Mouse (Mus musculus): ENCODE measurements around the gene Snx19. TPM values are rescaled to one million over a fixed set of nuclear protein-coding genes. Genes with fewer than 3 reads are reported as not detected.

The Snx19 gene
- polyA plus RNA-seq, 1 experiment from 2014 or later: 23.6 TPM

DNA sequence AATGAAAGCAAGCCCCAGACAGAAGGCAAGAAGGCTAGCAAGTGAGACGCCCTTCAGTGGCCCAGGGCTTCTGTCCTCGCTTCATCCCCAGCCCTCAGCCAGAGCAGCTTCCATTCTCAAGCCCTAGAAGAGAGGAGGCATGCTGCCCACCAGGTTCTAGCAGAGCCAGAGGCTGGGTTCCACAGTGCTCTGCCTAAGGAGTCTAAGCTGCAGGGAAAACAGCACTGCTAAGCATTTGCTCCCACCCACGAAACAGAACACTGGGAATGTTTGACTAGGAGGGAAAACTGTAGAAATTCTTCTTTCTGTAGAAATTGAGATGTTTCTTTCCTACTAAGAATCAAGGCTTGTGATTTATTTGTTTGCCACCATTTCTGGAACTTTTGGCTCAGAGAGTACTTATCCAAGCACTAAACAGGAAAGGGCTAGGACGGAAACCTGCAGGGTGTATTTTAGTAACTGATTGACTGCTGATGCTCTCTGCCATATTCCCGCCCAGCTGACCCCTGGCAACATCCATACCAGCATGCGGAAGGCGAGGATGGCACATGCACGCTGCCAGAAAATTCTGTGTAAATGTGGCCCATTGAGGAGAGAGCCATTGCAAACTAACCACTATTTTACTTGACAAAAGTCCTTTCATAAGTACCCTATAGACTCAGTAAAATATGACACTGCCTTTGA, 9.1 kb downstream of the Snx19 start:
- H3K4me3 ChIP-seq (ENCODE audit: low read depth, low read length): no peak overlapping the region
- peaks cover 5% of the 10 kb centered on the region; the same call in 1 of the 2 replicates for H3K36me3 ChIP-seq (ENCODE audit: control insufficient read depth, insufficient read depth, low read length)
- H3K9me3 ChIP-seq (ENCODE audit: control insufficient read depth, low read length): no peaks in the 10 kb centered on the region
- no peak overlapping the region for H3K4me2 ChIP-seq (replicated peaks; ENCODE audit: low read depth, low read length)
- H3K9ac ChIP-seq (ENCODE audit: low read depth, low read length): no peak overlapping the region
- ATAC-seq (ENCODE audit: low FRiP score): no peak
- H3K27ac ChIP-seq (ENCODE audit: low read depth, low read length): no peak overlapping the region
- H3K4me1 ChIP-seq (replicated peaks; ENCODE audit: control insufficient read depth, insufficient read depth, low read length): no peaks in the 10 kb centered on the region
- no peaks in the 10 kb centered on the region for H3K27me3 ChIP-seq (ENCODE audit: control insufficient read depth, insufficient read depth, low read length)
- 97% methylated on average over 8 of the region's 8 CpGs for WGBS
- no peak for DNase-seq (ENCODE audit: low spot score)

DNA sequence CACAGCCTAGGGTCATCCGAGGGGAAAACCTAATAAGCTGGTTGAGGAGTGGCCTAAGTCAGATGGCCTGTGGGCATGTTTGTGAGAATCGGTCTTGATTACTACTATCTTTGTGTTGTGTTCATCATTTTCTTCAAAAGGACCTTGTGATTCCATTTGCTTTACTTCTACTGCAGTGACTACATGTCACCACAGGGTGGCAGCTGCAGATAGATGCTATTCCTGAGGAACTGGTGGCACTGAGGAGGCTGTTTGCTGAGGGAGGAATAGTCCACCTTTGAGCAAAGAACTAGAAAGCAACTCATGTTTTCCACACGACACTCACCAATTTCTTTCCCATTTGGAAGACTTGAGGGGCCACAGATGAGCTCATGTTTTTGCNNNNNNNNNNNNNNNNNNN, 11.6 kb downstream of the Snx19 start:
- DNase-seq (ENCODE audit: low spot score) (peak; percentile 41), ATAC-seq (ENCODE audit: low FRiP score) (no peak)
- no peak overlapping the region for H3K27ac ChIP-seq (ENCODE audit: low read depth, low read length)
- 58% methylated on average over 3 of the region's 3 CpGs for WGBS
- H3K9ac ChIP-seq (ENCODE audit: low read depth, low read length): no peak overlapping the region
- H3K4me2 ChIP-seq (replicated peaks; ENCODE audit: low read depth, low read length): no peak overlapping the region
- no peaks in the 10 kb centered on the region for H3K27me3 ChIP-seq (ENCODE audit: control insufficient read depth, insufficient read depth, low read length)
- no peaks in the 10 kb centered on the region for H3K4me1 ChIP-seq (replicated peaks; ENCODE audit: control insufficient read depth, insufficient read depth, low read length)
- H3K36me3 ChIP-seq (ENCODE audit: control insufficient read depth, insufficient read depth, low read length): peaks cover 5% of the 10 kb centered on the region; the same call in 1 of the 2 replicates
- H3K4me3 ChIP-seq (ENCODE audit: low read depth, low read length): no peak overlapping the region
- no peaks in the 10 kb centered on the region for H3K9me3 ChIP-seq (ENCODE audit: control insufficient read depth, low read length)

DNA sequence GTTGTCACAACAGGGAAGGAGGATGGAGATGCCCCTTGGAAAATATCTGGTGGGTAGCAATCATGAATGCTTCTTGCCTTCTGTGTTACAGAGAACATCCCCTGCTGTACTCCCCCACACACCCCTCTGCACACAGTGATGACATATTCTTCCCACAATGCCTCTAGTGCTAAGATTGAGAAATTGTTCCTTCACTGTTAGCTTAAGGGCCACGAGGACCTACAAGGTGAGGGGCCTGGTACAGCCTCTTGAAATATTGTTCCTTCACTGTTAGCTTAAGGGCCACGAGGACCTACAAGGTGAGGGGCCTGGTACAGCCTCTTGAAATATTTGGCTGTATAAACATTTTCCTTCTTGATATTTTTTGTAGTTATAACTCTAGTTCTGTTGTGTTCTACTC, 14.9 kb downstream of the Snx19 start:
- DNase-seq (ENCODE audit: low spot score) (no peak), ATAC-seq (ENCODE audit: low FRiP score) (no peak)
- WGBS: 87% methylated on average over 2 of the region's 2 CpGs
- H3K27me3 ChIP-seq (ENCODE audit: control insufficient read depth, insufficient read depth, low read length): no peaks in the 10 kb centered on the region
- H3K9ac ChIP-seq (ENCODE audit: low read depth, low read length): no peak overlapping the region
- H3K27ac ChIP-seq (ENCODE audit: low read depth, low read length): no peak overlapping the region
- no peak overlapping the region for H3K4me2 ChIP-seq (replicated peaks; ENCODE audit: low read depth, low read length)
- H3K9me3 ChIP-seq (ENCODE audit: control insufficient read depth, low read length): no peaks in the 10 kb centered on the region
- H3K4me1 ChIP-seq (replicated peaks; ENCODE audit: control insufficient read depth, insufficient read depth, low read length): no peaks in the 10 kb centered on the region
- H3K4me3 ChIP-seq (ENCODE audit: low read depth, low read length): no peak overlapping the region
- peaks cover 4% of the 10 kb centered on the region; the same call in 1 of the 2 replicates for H3K36me3 ChIP-seq (ENCODE audit: control insufficient read depth, insufficient read depth, low read length)

DNA sequence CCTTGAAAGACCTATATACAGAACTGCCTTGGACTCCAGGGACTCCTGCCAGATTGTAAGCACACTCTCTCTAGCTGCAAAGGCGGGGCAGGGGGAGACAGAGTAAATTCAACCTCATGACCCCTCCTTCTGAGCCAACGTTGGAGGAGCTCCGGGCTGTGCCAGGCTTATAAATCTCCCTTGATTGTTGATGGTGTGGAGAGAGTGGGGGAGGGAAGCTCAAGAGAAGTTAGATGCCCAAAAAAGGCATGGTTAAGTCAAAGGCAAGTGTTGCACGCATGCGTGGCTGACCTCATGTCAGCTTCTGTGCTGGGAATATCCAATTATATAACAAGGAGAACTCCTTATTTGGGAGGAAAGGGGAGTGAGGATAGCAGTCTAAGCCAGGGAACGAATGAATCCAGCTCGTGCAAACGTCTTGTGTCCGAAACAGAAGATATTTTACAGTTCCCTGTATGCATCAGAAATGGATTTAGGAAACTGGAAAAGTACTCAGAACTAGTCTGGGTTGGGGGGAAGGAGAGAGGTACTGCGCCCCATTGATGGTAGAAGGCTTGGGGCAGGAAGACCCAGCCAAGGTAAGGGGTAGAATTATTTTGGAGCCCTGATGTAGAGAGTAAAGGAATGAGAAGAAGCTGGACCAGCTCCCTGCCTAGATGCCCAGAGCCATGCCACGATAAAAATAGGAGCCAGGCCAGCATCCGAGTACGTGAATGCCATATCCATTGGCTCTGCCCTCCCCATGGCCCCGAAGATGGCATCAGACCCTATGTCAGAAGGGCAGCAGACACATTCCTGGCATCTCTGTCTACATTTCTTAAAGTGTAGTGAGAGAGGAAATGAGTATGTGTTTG, 18.6 kb downstream of the Snx19 start:
- no peak for ATAC-seq (ENCODE audit: low FRiP score)

DNA sequence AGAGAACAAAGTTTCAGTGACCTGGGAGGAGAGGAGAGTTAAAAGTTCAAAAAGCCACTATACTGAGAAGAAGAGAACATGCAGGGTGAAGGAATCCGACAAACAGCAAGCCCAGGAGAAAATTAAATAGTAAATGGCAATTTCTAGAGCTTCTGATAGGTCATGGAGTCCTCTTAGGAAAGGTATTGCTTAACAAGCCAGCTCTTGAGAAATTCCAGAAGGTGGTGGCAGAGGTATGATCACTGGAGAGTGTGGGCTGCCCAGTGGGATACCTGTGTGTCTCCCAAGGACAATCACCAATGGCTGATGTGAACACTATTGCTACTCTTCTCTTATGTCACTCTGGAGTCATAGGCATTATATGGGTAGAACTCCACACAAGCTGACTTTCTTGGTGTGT, 19.2 kb downstream of the Snx19 start:
- WGBS: 90% methylated on average over 1 of the region's 1 CpGs
- H3K27me3 ChIP-seq (ENCODE audit: control insufficient read depth, insufficient read depth, low read length): no peaks in the 10 kb centered on the region
- no peaks in the 10 kb centered on the region for H3K36me3 ChIP-seq (ENCODE audit: control insufficient read depth, insufficient read depth, low read length)
- no peak overlapping the region for H3K9ac ChIP-seq (ENCODE audit: low read depth, low read length)
- H3K9me3 ChIP-seq (ENCODE audit: control insufficient read depth, low read length): no peaks in the 10 kb centered on the region
- H3K4me2 ChIP-seq (replicated peaks; ENCODE audit: low read depth, low read length): no peak overlapping the region
- DNase-seq (ENCODE audit: low spot score) (no peak), ATAC-seq (ENCODE audit: low FRiP score) (no peak)
- H3K27ac ChIP-seq (ENCODE audit: low read depth, low read length): no peak overlapping the region
- H3K4me1 ChIP-seq (replicated peaks; ENCODE audit: control insufficient read depth, insufficient read depth, low read length): no peaks in the 10 kb centered on the region
- H3K4me3 ChIP-seq (ENCODE audit: low read depth, low read length): no peak overlapping the region

More for the DNA sequence above, 18.6 kb downstream of the Snx19 start:
- no peak overlapping the region for H3K4me3 ChIP-seq (ENCODE audit: low read depth, low read length)
- WGBS: 89% methylated on average over 14 of the region's 14 CpGs
- no peaks in the 10 kb centered on the region for H3K4me1 ChIP-seq (replicated peaks; ENCODE audit: control insufficient read depth, insufficient read depth, low read length)
- no peaks in the 10 kb centered on the region for H3K36me3 ChIP-seq (ENCODE audit: control insufficient read depth, insufficient read depth, low read length)
- H3K27ac ChIP-seq (ENCODE audit: low read depth, low read length): no peak overlapping the region
- no peaks in the 10 kb centered on the region for H3K9me3 ChIP-seq (ENCODE audit: control insufficient read depth, low read length)
- DNase-seq (ENCODE audit: low spot score): no peak
- H3K9ac ChIP-seq (ENCODE audit: low read depth, low read length): no peak overlapping the region
- H3K27me3 ChIP-seq (ENCODE audit: control insufficient read depth, insufficient read depth, low read length): no peaks in the 10 kb centered on the region
- H3K4me2 ChIP-seq (replicated peaks; ENCODE audit: low read depth, low read length): no peak overlapping the region

DNA sequence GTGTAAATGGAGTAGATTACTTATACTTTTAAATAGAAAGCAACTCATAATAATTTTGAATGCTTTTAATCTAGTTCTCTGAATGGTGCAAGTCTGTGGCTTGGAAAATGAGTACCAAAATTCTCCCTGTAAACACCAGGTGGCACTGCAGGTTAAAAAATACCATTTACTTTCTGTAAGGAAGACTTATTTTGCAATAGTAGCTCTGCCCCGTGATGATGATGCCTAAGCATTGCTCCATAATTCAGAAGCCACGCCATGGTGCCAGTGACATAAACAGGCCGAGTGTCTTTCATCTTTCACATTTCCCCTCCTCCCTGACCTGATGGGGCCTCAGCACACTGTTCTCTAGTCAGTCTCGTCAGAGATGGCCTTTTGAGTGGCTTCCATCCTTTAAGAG, 21.6 kb downstream of the Snx19 start:
- 55% methylated on average over 4 of the region's 4 CpGs for WGBS
- ATAC-seq (ENCODE audit: low FRiP score) (no peak), DNase-seq (ENCODE audit: low spot score) (peak; percentile 44)
- Histone ChIP-seq H3K27me3 (ENCODE audit: control insufficient read depth, insufficient read depth, low read length) (no peaks in the 10 kb centered on the region), H3K27ac (ENCODE audit: low read depth, low read length) (no peak overlapping the region), H3K9ac (ENCODE audit: low read depth, low read length) (no peak overlapping the region), H3K9me3 (ENCODE audit: control insufficient read depth, low read length) (no peaks in the 10 kb centered on the region), H3K4me2 (replicated peaks; ENCODE audit: low read depth, low read length) (no peak overlapping the region), H3K4me1 (replicated peaks; ENCODE audit: control insufficient read depth, insufficient read depth, low read length) (no peaks in the 10 kb centered on the region), H3K36me3 (ENCODE audit: control insufficient read depth, insufficient read depth, low read length) (no peaks in the 10 kb centered on the region), H3K4me3 (ENCODE audit: low read depth, low read length) (no peak overlapping the region)

DNA sequence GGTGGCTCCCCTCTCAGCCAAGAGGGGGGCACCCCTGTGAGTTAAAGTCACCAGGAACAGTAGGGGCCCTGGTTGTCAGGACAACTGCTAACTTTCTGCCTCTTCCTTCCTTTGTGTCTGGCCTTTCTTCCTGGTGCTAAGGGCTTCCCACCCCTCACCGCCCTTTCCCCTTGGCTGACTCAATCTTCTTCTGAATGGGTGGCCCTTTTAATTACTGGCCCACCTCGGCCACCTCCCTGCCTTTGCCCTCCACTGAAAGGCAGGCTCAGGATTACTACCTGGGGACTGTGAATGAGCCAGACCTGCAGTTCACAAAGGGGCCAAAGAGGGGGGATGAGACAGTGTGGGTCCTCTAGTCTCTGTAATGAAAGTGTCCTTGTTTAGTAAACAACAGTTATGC, 23.0 kb downstream of the Snx19 start:
- Histone ChIP-seq H3K27ac (ENCODE audit: low read depth, low read length) (no peak overlapping the region), H3K27me3 (ENCODE audit: control insufficient read depth, insufficient read depth, low read length) (no peaks in the 10 kb centered on the region), H3K4me3 (ENCODE audit: low read depth, low read length) (no peak overlapping the region), H3K4me2 (replicated peaks; ENCODE audit: low read depth, low read length) (no peak overlapping the region), H3K9me3 (ENCODE audit: control insufficient read depth, low read length) (no peaks in the 10 kb centered on the region), H3K4me1 (replicated peaks; ENCODE audit: control insufficient read depth, insufficient read depth, low read length) (no peaks in the 10 kb centered on the region), H3K36me3 (ENCODE audit: control insufficient read depth, insufficient read depth, low read length) (no peaks in the 10 kb centered on the region), H3K9ac (ENCODE audit: low read depth, low read length) (no peak overlapping the region)
- ATAC-seq (ENCODE audit: low FRiP score) (no peak), DNase-seq (ENCODE audit: low spot score) (no peak)
- WGBS: 29% methylated on average over 2 of the region's 2 CpGs

DNA sequence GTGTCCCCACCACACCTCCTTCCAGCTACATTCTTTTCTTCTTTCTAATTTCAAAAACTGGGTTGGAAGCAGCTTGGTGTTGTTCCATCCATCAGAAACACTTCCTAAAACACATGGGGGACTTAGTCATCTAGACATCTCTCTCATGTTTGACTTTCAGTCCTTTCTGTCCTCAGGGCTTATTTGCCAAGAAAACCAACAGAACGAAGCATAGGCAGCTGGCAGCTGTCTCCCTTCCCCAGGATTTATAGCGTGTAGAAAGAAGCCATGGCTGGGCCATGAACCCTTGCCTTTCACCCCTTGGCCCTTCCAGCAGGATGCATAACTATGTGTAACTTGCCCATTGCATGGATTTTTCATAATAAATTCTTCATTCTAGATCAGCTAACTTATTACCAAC, 23.9 kb downstream of the Snx19 start:
- Histone ChIP-seq H3K36me3 (ENCODE audit: control insufficient read depth, insufficient read depth, low read length) (no peaks in the 10 kb centered on the region), H3K9me3 (ENCODE audit: control insufficient read depth, low read length) (no peaks in the 10 kb centered on the region), H3K27me3 (ENCODE audit: control insufficient read depth, insufficient read depth, low read length) (no peaks in the 10 kb centered on the region), H3K4me2 (replicated peaks; ENCODE audit: low read depth, low read length) (no peak overlapping the region), H3K27ac (ENCODE audit: low read depth, low read length) (no peak overlapping the region), H3K9ac (ENCODE audit: low read depth, low read length) (no peak overlapping the region), H3K4me3 (ENCODE audit: low read depth, low read length) (no peak overlapping the region), H3K4me1 (replicated peaks; ENCODE audit: control insufficient read depth, insufficient read depth, low read length) (no peaks in the 10 kb centered on the region)
- no peak for DNase-seq (ENCODE audit: low spot score)
- WGBS: 70% methylated on average over 2 of the region's 2 CpGs
- no peak for ATAC-seq (ENCODE audit: low FRiP score)

DNA sequence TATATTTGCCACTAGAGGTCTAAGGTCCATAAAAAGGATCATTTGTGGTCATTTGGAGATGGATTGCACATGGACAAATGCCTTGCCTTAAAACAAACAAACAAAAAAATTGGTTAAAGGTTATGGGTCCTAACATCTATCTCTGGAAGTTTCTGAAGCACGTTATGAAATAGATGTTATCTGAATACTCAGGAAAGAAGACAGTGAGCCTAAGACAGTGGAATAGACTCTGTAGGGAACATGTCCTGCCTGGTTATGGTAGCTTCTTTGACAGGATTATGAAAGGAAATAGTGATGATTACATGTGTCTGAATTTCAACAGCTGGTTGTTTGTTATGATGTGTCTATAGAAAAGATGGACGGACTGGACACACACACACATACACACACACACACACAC, 27.6 kb downstream of the Snx19 start:
- ATAC-seq (ENCODE audit: low FRiP score): no peak
- no peak overlapping the region for H3K27ac ChIP-seq (ENCODE audit: low read depth, low read length)
- WGBS: 85% methylated on average over 2 of the region's 2 CpGs
- no peaks in the 10 kb centered on the region for H3K36me3 ChIP-seq (ENCODE audit: control insufficient read depth, insufficient read depth, low read length)
- DNase-seq (ENCODE audit: low spot score): no peak
- no peak overlapping the region for H3K9ac ChIP-seq (ENCODE audit: low read depth, low read length)
- H3K4me3 ChIP-seq (ENCODE audit: low read depth, low read length): no peak overlapping the region
- no peaks in the 10 kb centered on the region for H3K27me3 ChIP-seq (ENCODE audit: control insufficient read depth, insufficient read depth, low read length)
- no peak overlapping the region for H3K4me2 ChIP-seq (replicated peaks; ENCODE audit: low read depth, low read length)
- no peaks in the 10 kb centered on the region for H3K9me3 ChIP-seq (ENCODE audit: control insufficient read depth, low read length)
- H3K4me1 ChIP-seq (replicated peaks; ENCODE audit: control insufficient read depth, insufficient read depth, low read length): no peaks in the 10 kb centered on the region
